9 mouse cellular contexts compared by ENCODE assay signal in the genomic region with DNA sequence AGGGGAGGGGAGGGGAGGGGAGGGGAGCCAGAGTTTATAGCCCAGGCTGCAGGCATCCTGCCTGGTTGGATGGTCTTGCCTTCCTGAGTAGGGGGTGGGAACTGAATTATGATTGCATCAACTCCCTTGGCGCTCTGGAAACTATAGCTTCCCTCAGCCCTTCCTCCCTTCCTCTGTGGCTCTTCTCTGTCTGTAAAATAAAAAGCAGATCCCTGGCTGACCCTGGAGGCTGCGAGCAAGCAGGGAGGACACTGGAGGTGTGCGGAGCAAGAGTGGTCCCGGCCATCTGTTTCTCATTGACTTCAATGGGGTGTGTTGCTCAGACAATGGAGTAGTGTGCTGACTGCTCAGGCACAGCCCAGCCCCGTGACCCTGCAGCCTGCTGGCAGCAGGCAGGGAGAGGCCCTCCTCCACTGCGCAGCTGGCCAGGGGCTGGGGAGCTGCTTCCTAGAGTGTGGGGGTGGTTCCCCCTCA. TPM values are rescaled to one million over a fixed set of nuclear protein-coding genes. Genes with fewer than 3 reads are reported as not detected.
DNase-seq lines count a peak whose midpoint lies in the region; ATAC-seq and TF ChIP-seq lines count a peak whose summit lies in the region.
"Had no signal": no experiment of that assay in that cellular context is flagged by ENCODE, and none has a peak within 500 bp of the region (broad histone marks: within the 10 kb centered on the region; RNA-seq: fewer than 3 reads in every experiment).

No protein-coding gene starts in this region.

- ATAC-seq in hindbrain, postnatal 0 days: peak; percentile 90
- peak; percentile 98 for ATAC-seq in midbrain, embryonic 11.5 days (ENCODE audit: low FRiP score)

- peak overlapping the region; percentile 36 for H3K4me2 ChIP-seq in hindbrain, postnatal 0 days (ENCODE audit: low read depth, low read length)
- H3K4me2 ChIP-seq in midbrain, embryonic 11.5 days: peak overlapping the region; percentile 43

- WGBS in hindbrain, postnatal 0 days: 0% methylated on average over 6 of the region's 6 CpGs
- WGBS in midbrain, embryonic 11.5 days: 0% methylated on average over 6 of the region's 6 CpGs

- intact Hi-C loops in gastrocnemius, postnatal 14 days (cut with DNase I; ENCODE audit: low total_unique reads): no loop called here

- H3K27me3 ChIP-seq in hindbrain, postnatal 0 days (ENCODE audit: insufficient read depth, low read length): no peaks in the 10 kb centered on the region
- no peaks in the 10 kb centered on the region for H3K27me3 ChIP-seq in midbrain, embryonic 11.5 days (ENCODE audit: control insufficient read depth, insufficient read depth, low read length)

- DNase-seq in lung, postnatal 10 days: peak; percentile 68
- no peak for DNase-seq in lung, adult 18-20 months
- DNase-seq in embryo, embryonic 10.5 days (ENCODE audit: low spot score): peak; percentile 95
- peak; percentile 83 for DNase-seq in gastrocnemius, postnatal 14 days
- peak; percentile 51 for DNase-seq in hindbrain, postnatal 0 days (ENCODE audit: low spot score)
- DNase-seq in midbrain, embryonic 11.5 days (ENCODE audit: low spot score, missing footprints): peak; percentile 96
- peak; percentile 58 for DNase-seq in testis, postnatal 14 days (ENCODE audit: low spot score)
- no peak for DNase-seq in thymus, postnatal 36 days

- no peak overlapping the region for H3K4me3 ChIP-seq in hindbrain, postnatal 0 days (ENCODE audit: low read length)
- no peak overlapping the region; the same call in 1 of the 2 replicates for H3K4me3 ChIP-seq in midbrain, embryonic 11.5 days (ENCODE audit: low read depth, low read length)

- TF ChIP-seq CTCF in hindbrain, postnatal 0 days (IDR thresholded peaks at IDR 0.05; ENCODE audit: low read depth): no peak

- H3K9ac ChIP-seq in hindbrain, postnatal 0 days (replicated peaks; ENCODE audit: low read length): no peak overlapping the region
- peak overlapping the region; percentile 56 for H3K9ac ChIP-seq in midbrain, embryonic 11.5 days (ENCODE audit: low read length)

- peaks cover 5% of the 10 kb centered on the region for H3K4me1 ChIP-seq in hindbrain, postnatal 0 days (ENCODE audit: insufficient read depth, low read length)
- peaks cover 22% of the 10 kb centered on the region for H3K4me1 ChIP-seq in midbrain, embryonic 11.5 days (ENCODE audit: control insufficient read depth, insufficient read depth, low read length)

- no peaks in the 10 kb centered on the region for H3K36me3 ChIP-seq in hindbrain, postnatal 0 days (ENCODE audit: insufficient read depth, low read length)
- no peaks in the 10 kb centered on the region for H3K36me3 ChIP-seq in midbrain, embryonic 11.5 days (ENCODE audit: control insufficient read depth, insufficient read depth, low read length)

- 0 out of 2 replicates have a peak overlapping the region, but pooled peaks have one; percentile 26 for H3K27ac ChIP-seq in hindbrain, postnatal 0 days
- peak overlapping the region; percentile 98 for H3K27ac ChIP-seq in midbrain, embryonic 11.5 days (ENCODE audit: low read depth, low read length)

- no peaks in the 10 kb centered on the region for H3K9me3 ChIP-seq in hindbrain, postnatal 0 days (ENCODE audit: low read length)
- no peaks in the 10 kb centered on the region for H3K9me3 ChIP-seq in midbrain, embryonic 11.5 days (ENCODE audit: control insufficient read depth, low read length)

RNA-seq across cellular contexts. Expression of a gene that starts 27.3 kb away (rescaled TPM):
- 10 to 100 TPM; 33.5 to 45.6 TPM for total RNA-seq in gastrocnemius, postnatal 14 days (2021)
- 4.9 and 8.6 TPM in 2 replicates for total RNA-seq in hindbrain, postnatal 0 days (2014; rRNA removed)
- 6.2 and 7.1 TPM in 2 replicates for polyA plus RNA-seq in hindbrain, postnatal 0 days (2015; fragmentation: Nextera tagmentation; extraction: Ambion mirVana)
- polyA plus RNA-seq in midbrain, embryonic 11.5 days (2014; fragmentation: Nextera tagmentation; extraction: Ambion mirVana): 20.2 and 25.3 TPM in 2 replicates

RNA-seq across cellular contexts. Expression of a gene that starts 33.7 kb away (rescaled TPM):
- total RNA-seq in gastrocnemius, postnatal 14 days (2021): not detected
- not detected in 2 replicates for total RNA-seq in hindbrain, postnatal 0 days (2014; rRNA removed)
- 0.23 TPM in 1 of 2 replicates, not detected in the other for polyA plus RNA-seq in hindbrain, postnatal 0 days (2015; fragmentation: Nextera tagmentation; extraction: Ambion mirVana)
- polyA plus RNA-seq in midbrain, embryonic 11.5 days (2014; fragmentation: Nextera tagmentation; extraction: Ambion mirVana): not detected in 2 replicates
- polyA plus RNA-seq: cortical plate, adult 2 months had no signal

RNA-seq across cellular contexts. Expression of a gene that starts 59.7 kb away (rescaled TPM):
- under 1 TPM in 1 of 2 experiments, not detected in 1; 0.14 TPM for total RNA-seq in gastrocnemius, postnatal 14 days (2021)
- total RNA-seq in hindbrain, postnatal 0 days (2014; rRNA removed): 6.1 and 11.3 TPM in 2 replicates
- polyA plus RNA-seq in hindbrain, postnatal 0 days (2015; fragmentation: Nextera tagmentation; extraction: Ambion mirVana): 5.5 and 5.6 TPM in 2 replicates
- 1.9 and 3.0 TPM in 2 replicates for polyA plus RNA-seq in midbrain, embryonic 11.5 days (2014; fragmentation: Nextera tagmentation; extraction: Ambion mirVana)

Comparison
In these comparisons a context has a peak if more than half of its experiments do, and no peak if none do; other contexts are left out.
1. DNase-seq: peak in lung, postnatal 10 days (single experiment), embryo, embryonic 10.5 days (single experiment), gastrocnemius, postnatal 14 days (single experiment), hindbrain, postnatal 0 days (single experiment), midbrain, embryonic 11.5 days (single experiment) and testis, postnatal 14 days (single experiment); none in lung, adult 18-20 months (0 of 2) and thymus, postnatal 36 days (0 of 2).